Mouse (Mus musculus) left cerebral cortex, postnatal 10 days (tissue): ENCODE measurements around the gene Ahsa2. TPM values are rescaled to one million over a fixed set of nuclear protein-coding genes. Genes with fewer than 3 reads are reported as not detected.
"Not testable (repeated sequence)": the region's sequence is repeated elsewhere in the genome, so short reads cannot be mapped to it uniquely, and the experiment has no call there.

ENCODE experiments used
- DNase-seq, 2 experiments: peaks; one replicate each; pipeline ENCODE4 v3.0.0; 2021 to 2022; ENCODE audit warnings: low spot score in 2 of 2, mixed read lengths in 1 of 2; ENCODE audit errors: extremely low spot score in 1 of 2
- intact Hi-C: fragments of 180-260 bp; cut with DNase I; formaldehyde crosslinking; loops from one replicate; pipeline ENCODE4 v1.15.1; 2025
- microRNA-seq: library from miRNA; unstranded; fragments of <30 nt; microRNA quantifications from one replicate; pipeline ENCODE4 v1.2.0, GENCODE M21; 2022
- total RNA-seq, 2 experiments: library from RNA; stranded (reverse); gene quantifications; 2 replicates each; pipeline ENCODE4 v1.2.3; 2021

The Ahsa2 gene
- 10 to 100 TPM; 48.2 to 55.1 TPM for total RNA-seq

DNA sequence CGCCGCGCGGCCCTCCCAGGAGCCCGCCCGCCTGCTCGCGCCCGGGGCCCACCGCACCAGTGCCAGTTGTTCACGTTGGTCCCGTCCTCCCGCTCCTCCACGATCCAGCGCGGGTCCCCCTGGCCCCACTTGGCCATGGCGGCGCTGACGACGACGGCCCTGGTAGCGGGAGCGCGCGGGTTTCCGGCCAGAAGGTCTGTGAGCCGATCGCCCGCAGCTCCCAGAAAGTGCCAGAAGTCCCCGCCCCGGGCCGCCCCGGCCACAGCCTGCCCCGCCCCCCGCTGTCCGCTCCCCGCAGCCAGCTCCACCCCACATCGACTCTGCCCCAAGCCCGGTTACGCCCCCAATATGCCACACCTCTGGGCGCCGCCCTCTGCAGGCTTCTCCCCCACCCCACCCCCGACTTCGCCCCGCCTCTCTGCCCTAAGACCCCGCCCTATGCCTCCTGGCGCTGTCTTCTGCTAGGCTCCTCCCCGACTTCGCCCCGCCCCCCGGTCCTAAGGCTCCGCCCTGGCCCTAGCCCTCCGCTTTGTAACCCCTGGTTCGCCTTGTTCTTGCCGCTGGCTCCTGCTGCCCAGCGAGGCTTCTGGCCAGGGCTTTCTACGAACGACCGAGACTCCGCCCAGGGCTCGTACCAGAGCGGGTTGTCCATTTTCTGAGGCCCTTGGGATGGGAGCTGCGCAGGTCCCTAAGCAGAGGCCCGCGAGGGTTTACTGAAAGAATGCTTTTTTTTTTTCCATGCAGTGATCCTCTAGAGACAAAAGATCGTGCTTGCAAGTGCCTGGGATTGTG, at the start of gene Ahsa2:
Ahsa2 (minus strand) TSS at position 313 of the 792 bp plus-strand sequence.
- DNase-seq = peak; percentile 91 to 98
- intact Hi-C loops = loop anchor here (5.0 kb wide), 1 partner anchor 69 kb away; no protein-coding TSS in a partner anchor

DNA sequence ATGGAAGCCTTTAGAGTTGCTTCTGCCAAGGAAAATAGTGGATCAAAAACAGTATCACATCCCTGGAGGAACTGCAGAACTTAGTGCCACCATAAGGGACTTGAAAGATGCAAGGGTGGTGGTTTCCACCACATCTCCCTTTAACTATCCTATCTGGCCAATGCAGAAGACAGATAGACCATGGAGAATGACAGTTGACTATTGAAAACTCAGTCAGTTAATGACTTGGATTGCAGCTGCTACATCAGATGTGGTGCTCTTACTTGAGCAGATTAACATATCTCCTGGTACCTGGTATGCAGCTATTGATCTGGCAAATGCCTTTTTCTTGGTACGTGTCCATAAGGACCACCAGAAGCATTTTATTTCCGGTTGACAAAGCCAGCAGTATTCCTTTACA, 39.6 kb upstream of the Ahsa2 start:
- intact Hi-C loops = no loop called here
- no peak for DNase-seq

DNA sequence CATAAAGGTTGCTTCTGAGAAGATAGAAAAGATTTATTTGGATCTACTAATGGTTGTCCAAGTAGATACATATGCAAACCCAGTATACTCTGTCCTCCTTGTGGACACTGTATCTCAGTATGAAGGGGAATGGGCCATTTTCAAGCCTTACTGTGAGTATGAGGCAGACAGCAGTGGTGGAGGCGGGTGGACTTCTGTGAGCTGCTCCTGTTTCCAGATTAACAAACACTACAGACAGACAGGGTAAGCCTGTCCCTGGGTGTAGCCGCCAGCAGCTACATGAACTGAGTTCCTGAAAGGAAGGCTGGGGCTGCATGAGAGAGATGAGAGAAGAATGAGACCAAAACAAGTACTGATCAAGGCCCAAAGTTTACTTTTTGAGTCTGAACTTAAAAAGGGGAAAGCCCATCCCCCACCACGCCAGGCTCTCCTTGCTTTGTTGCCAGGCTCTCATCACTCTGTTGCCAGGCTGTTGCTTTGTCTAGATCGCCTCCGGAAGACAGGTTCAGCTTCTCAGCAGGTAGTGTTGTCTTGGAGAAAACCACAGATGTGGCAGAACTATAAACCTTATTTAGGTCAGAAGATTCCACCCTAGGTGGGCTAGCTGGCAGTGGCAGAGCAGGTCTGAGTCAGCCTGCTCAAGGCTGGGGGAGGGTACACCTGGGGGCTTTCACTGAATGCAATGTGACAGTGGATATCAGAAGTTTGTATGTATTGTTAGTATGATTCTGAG, 22.8 kb upstream of the Ahsa2 start, which contains the start of gene 1700093K21Rik:
1700093K21Rik (minus strand) TSS at position 683 of the 733 bp plus-strand sequence.
- intact Hi-C loops = no loop called here
- no peak for DNase-seq

DNA sequence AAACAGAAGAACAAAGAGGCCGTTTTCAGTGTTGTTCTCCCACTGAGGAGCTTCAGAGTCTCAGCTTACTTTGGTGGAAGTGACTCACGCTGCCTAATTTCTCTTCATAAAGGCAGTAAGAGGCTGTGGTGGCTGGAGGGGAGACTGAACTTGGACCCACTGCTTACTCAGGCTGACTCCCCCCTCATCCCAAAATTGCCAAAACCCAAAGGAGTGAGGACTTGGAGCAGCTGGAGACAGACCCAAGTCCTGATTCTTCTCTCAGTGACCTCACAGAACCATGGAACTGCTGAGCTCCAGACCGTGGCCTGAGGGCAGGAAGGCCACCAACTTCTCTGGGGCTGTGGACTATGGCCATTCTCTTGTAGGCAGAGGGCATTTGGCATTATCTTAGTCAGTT, 21.2 kb upstream of the Ahsa2 start:
- DNase-seq = no peak
- intact Hi-C loops = no loop called here

DNA sequence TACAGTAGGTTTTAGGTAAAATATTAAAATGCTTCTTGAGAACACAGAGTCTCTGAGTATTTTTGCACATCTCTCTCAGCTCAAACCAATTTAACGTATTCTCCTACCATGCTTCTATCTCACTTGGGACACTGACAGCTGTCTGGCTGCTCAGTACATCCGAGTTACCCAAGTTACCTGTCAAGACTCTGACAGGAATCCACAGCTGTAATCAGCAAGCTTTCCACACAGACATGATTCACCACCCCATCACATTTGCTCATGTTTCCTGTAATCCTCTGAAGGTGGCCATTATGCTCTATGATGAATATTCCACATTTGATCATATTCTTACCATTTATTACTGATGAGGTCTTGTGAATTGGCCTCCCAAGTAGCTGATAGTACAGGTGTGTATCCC, 17.5 kb upstream of the Ahsa2 start:
- intact Hi-C loops = no loop called here
- DNase-seq = no peak

DNA sequence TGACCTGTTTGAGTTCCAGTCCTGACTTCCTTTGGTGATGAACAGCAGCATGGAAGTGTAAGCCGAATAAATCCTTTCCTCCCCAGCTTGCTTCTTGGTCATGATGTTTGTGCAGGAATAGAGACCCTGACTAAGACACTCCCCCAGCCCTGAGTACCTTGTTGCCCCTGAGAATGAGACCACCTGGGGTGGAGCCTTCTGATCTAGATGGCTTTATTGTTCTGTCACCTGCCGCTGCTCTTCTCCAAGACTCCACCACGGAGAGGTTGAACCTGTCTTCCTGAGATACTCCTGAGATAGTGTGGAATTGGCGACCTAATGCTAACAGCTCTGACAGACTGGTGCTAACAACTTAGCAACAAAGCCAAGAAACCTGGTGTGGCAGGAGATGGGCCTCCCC, 17.0 kb upstream of the Ahsa2 start:
- DNase-seq, intact Hi-C loops: not testable (repeated sequence)

DNA sequence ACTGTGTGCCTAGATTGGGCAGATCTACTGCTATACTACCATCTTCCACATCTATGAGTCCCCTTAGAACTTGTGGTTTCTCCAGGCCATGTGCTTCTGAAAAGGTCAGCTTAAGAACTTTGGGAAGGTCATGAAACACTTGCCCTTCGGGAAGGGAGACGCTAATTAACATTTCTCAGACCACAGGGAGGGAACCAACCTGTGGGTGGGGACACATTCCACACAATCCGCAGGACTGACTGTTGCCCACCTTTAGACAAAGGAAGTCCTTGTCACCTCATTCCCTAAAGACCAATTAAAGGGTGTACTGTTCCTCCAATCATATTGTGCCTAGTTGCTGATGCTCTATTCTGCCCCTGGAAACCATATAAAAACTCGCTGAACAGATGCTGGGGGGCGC, 7.0 kb upstream of the Ahsa2 start:
- DNase-seq, intact Hi-C loops: not testable (repeated sequence)

DNA sequence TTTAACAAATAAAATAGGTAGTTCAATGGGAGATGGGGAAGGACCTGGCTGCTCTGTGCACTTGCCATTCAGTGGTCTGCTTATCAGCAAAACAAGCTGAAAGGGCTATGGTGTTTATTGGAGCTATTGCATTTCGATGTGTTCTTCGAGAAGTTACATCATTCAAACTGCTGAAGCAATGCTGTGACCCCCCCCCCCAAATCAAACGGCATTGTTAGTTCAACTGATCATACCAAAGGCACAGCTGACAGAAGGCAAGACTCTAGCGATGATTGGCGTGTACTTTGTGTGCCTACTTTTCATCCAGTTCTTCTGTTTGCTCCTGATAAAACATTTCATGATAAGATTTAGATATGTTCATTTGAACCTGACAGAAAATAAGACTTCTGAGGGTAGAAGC, 779 bp upstream of the Ahsa2 start:
- intact Hi-C loops = loop anchor here (5.0 kb wide), 1 partner anchor 69 kb away; no protein-coding TSS in a partner anchor
- no peak for DNase-seq

DNA sequence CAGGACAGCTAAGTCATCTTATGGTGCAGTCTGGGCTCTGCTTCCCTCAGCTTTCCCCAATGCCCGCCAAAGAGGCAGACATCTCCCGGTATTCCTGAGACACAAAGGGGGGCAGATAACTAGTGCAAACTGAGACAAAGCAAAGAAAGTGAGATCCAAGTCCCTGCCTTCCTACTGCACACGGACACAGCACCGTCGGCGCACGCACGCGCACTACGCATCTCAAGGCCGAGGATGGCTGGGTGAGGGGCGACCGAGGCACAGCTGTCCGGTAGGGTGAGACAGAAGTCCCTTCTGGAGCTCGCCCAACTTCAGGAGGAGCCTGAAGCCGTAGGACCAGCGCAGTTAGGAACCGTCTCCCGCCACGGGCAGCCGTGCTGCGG, 504 bp downstream of the Ahsa2 start:
- intact Hi-C loops = loop anchor here (5.0 kb wide), 1 partner anchor 70 kb away; no protein-coding TSS in a partner anchor
- peak; percentile 64 to 85 for DNase-seq

DNA sequence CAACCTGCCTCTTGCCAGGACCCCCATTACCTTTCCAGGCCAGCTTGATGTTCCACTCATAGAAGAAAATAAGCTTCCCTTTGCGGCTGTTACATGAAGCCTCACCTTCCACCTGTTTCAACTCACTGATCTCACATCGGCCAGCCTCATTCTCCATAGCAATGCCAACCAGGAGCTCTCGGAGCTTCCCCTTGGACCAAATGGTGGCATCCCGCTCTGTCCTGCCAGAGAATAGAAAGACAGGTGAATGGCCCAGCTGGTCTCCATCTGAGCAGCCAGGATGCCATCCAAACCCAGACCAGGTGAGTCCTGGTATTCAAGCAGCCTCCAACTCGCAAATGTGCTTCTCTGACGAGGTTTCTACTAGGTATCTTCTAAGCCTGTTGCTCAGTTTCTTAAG, 1.2 kb downstream of the Ahsa2 start:
- no peak for DNase-seq
- intact Hi-C loops = loop anchor here (5.0 kb wide), 1 partner anchor 71 kb away; no protein-coding TSS in a partner anchor

DNA sequence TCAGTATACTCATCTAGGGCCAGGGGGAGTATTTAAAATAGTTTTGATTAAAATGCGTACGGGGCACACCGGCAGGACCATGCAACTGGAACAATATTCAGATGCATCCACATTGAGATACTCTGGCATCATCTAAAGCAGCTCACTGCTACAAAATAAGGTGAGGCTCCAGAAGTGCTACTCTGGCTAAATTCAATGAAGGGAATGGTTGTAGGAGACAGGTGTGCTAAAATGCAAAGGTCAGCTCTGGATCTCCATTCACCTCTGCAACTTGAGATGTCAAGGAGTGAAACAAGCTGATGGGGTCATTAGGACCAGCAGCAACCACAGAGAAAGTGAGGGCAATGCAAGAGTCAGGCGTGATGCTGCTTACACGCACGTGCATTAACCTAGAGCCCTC, 2.6 kb downstream of the Ahsa2 start:
- intact Hi-C loops = loop anchor here (5.0 kb wide), 1 partner anchor 72 kb away; no protein-coding TSS in a partner anchor
- DNase-seq = no peak

DNA sequence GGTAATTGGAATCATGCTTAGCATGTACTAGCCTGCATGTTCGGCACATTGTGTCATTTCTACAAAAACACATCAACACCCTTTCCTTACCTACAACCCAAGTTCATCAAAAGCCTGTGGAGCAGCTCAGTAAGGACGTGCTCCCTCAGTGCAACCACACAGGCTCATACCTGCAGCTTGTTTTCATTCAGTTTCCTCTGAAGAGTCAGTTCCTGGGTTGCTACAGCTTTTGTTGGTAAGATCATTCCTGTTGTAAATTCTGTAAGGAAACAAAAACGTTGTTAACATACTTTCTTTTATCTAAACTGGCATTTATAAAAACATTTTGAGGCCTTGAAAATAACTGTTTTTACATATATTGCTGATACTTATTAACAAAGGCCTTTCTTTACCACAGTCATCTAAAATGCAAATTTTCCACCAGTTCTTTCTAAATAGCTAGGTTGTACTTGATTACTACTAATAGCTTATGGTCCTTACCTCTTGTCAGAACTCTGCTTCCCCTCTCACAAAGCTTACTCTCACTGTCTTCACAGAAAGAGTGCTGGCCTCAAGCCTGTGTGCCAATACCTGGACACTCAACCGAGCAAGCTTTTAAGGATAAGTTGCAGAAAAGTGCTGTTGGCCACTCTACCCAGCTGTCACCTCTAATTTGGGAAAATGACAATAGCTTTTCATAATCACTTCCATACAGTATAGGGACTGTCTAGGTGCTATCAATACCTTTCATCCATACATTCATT, 5.6 kb downstream of the Ahsa2 start:
- DNase-seq = no peak
- intact Hi-C loops = no loop called here

DNA sequence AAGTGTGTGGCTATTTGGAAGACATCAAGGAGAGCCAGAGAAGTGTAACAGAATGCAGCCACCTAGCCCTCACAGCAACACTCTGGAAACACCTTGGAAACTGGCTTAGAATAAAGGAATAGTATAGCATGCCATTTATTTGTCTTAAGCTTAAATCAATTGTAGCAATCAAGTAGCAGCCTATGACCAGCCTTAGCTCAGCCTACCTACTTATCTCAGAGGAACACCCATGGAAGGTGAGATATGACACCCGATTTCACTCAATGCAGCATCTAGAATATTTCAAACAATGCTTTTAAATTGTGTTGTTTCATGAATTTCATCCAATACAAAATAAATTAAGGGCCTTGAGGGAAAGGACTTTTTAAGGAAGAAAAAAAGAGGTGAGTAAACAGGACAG, 7.9 kb downstream of the Ahsa2 start:
- intact Hi-C loops = no loop called here
- DNase-seq = no peak

DNA sequence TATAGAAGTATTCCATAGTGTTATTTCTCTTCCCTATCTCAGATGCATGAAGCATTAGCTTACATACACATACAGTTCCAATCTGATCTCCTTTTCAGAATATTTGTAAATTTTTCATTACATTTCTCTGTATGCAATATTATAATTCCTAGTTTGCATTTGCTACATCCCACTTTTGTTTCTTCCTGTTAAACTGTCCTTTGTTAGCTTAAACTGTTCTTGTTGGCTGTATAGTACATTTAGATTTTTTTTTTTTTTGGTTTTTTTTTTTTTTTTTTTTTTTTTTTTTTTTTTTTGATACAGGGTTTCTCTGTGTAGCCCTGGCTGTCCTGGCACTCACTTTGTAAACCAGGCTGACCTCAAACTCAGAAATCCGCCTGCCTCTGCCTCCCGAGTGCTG, 32.0 kb downstream of the Ahsa2 start:
- not testable (repeated sequence) for DNase-seq

More for the DNA sequence above, 32.0 kb downstream of the Ahsa2 start:
- intact Hi-C loops = not testable (repeated sequence)

Small RNAs within 50 kb of the gene (microRNA-seq; reads per million reads assigned to microRNA genes)
- gene Gm47279 = not detected

Other genes with a start within 250 kb of the Ahsa2 start
- gene Xpo1, start 242.0 kb downstream of the Ahsa2 start, total RNA-seq = 10 to 100 TPM; 79.3 to 82.3 TPM
- 100 to 1,000 TPM; 125 to 127 TPM for gene Usp34, start 191.1 kb downstream of the Ahsa2 start, total RNA-seq
- gene 1700093K21Rik, start 23.1 kb upstream of the Ahsa2 start, total RNA-seq = under 1 TPM in 1 of 2 experiments, not detected in 1; 0.49 TPM
- 10 to 100 TPM; 71.0 to 75.2 TPM for gene 0610010F05Rik, start 135.6 kb upstream of the Ahsa2 start, total RNA-seq
- gene Pus10, start 167.6 kb upstream of the Ahsa2 start, total RNA-seq = 10 to 100 TPM; 13.5 to 17.2 TPM
- gene Pex13, start 167.9 kb upstream of the Ahsa2 start, total RNA-seq = 10 to 100 TPM; 17.9 to 25.8 TPM